Mouse (Mus musculus): ENCODE data around the gene Ugt1a5. TPM values are rescaled to one million over a fixed set of nuclear protein-coding genes. Genes with fewer than 3 reads are reported as not detected.
"Not testable (repeated sequence)": the region's sequence is repeated elsewhere in the genome, so short reads cannot be mapped to it uniquely, and the experiment has no call there.

The Ugt1a5 gene
- total RNA-seq, 2 experiments from 2014 or later: 0.84 to 4.3 TPM

DNA sequence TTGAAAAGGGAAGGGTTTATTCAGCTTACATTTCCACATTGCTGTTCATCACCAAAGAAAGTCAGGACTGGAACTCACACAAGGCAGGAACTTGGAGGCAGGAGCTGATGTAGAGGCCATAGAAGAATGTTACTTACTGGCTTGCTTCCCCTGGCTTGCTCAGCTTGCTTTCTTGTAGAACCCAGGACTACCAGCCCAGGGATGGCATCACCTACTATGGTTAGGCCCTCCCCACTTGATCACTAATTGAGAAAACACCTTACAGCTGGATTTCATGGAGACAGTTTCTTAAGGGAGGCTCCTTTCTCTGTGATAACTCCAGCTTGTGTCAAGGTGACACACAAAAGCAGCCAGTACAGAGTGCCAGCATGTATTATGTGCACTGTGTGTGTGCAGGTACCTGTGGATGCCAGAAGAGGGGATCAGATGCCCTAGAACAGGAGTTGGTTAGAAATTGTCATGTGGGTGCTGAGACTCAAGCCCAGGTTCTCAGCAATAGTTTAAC is 57.3 kb downstream of the Ugt1a5 start:
- ATAC-seq (ENCODE audit: poor library complexity, severe bottlenecking): not testable (repeated sequence)

DNA sequence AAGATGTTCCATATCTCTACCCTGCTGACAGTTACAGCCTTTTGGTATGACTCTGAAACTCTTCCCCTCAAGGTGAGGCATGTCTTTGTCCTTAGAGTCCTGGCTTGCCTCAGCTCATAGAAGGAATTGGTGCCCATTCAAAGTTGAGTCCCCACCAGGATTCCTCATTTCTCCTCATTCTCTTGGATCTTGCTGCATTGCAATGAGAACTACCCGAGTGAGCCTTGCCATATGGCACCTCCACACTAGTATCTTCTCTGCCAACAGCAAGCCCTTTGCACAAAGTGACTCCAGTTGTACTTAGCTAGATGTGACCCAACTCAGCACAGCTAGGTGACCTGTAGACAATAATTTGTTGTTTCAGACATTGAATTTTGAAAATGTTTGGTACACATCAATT is 57.8 kb downstream of the Ugt1a5 start:
- ATAC-seq (ENCODE audit: poor library complexity, severe bottlenecking): no peak

DNA sequence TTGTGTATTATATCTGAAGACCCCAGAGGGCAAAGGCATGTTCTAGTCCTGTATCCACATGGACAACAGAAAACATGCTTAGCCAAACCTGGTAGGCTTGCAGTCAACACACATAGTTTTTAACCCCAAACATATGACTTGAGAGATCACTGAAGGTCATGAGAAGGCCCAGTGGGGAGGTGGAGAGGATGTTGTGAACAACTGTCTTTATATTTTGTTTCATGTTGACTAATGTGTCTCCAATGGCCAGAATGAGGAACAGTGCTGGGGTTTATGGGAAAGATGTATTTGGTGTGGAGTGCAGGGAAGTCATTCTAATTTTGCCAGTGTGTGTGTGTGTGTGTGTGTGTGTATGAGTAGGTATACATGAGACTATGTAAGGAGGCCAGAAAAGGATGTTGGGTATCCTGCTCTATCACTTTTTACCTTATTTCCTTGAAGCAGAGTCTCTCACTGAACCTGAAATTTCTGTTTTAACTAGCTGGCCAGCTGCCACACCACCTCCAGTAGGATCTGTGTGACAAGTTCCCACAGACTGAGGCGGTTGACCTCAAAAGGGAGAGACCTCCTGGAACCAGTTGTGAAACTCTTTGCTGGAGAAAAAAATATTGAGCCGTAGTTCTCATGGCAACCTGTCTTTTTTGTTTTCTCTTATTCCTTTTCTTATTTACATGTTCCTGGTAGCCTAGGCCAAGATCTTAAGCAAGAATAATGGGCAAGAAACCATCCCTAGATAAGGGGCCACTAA is 58.4 kb downstream of the Ugt1a5 start:
- no peak for ATAC-seq (ENCODE audit: poor library complexity, severe bottlenecking)

DNA sequence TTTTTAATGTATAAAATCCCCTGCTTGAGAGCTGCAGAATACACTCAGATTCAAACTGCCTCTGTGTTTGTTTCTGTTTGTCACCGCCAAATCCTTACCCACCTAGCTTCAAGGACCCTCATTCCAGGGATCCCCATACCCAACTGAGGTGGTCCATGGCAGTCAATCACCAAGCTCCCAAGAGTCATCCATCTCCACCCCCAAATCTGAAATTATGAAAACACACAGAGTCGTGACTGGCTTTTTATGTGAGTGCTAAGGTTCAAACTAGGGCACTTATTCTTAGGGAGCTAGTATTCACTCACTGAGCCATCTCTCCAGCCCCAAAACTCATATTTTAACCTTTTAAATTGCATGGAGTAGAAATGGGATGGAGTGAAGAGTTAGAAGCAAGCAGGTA is 59.5 kb downstream of the Ugt1a5 start:
- ATAC-seq (ENCODE audit: poor library complexity, severe bottlenecking): not testable (repeated sequence)

DNA sequence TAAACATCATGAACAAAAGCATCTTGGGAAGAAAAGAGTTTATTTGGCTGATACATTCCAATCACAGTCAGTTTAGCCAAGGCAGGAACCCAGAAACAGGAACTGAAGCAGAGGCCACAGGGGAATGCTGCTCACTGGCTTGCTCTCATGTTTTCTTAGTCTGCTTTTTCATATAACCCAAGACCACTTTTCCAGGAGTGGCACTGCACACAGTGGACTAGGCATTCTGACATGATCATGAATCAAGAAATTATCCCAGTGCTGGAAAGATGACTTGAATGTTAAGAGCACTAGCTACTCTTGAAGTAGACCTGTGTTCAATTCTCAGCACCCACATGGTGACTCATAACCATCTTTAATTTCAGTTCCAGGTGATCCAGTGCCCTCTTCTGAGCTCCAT is 59.9 kb downstream of the Ugt1a5 start:
- ATAC-seq (ENCODE audit: poor library complexity, severe bottlenecking): no peak

DNA sequence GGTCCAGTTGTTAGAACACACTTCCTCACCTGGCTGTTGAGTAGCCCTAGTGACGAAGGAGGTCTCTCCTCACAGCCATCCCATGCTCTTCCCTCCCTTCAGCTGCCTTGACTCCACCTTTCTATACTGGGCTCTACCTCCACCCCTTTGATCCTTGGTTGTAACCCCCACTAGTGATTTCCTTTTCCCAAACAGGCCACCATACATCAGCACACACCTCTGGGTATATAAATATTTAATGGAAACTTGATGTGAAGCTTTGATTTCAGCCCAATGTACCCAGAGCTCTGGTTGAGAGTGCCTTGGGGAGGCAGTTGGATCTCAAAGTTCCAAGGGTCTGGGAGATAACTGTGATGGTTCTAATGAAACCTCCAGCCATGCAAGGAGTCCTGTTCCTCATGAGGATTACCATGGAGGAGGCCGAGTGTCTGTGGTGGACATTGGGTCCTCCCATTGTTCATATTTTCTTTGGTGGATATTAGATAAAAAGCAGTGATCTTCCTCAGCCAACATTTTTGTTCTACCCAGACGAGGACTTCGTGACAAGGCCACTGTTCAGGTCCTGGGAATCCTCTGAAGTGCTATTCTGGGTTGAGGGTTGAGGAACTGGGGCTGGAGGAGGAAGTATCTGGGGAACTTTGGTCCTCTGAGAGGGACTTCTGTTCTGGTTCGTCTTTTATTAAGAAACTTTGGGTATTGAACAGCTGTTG is 61.0 kb downstream of the Ugt1a5 start, which contains the start of gene Mroh2a:
Mroh2a (plus strand) TSS at position 317 of the 710 bp plus-strand sequence.
- ATAC-seq (ENCODE audit: poor library complexity, severe bottlenecking): peak; percentile 65

DNA sequence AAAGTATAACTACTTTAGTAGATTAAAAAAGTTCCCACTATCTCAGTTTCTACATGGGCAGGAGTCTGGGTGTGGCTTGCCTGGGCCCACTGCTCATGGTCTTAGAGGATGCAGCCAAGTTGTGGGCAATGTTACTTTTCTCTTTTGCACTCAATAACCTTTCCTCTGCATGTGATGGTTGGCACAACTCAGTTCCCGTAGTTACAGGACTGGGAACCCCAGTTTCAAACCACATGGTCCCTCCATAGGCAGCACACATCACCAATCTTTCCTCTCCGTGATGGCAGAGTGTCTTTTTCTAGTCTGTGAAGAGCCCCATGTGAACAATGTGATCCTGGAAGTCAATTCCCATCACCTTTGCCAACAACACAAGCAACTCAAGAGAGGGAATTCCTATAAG is 61.7 kb downstream of the Ugt1a5 start:
- peak; percentile 36 for ATAC-seq (ENCODE audit: poor library complexity, severe bottlenecking)

DNA sequence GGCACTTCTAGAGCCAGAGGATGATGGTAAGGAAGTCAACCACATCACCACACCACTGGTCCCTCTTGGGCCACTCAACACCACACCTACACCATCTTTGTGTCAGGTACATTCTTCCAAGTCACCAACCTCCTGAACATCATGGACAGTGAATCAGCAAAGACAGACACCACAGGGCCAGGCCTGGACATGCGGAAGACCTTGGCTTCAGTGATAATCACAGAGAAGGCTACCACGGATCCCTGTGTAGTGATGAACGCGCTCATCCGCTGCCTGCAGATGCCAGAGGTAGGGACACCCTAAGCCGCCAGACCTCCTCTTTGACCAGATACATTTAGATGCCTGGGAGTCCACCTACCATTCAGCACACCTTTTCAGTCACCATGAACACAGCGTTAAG is 62.3 kb downstream of the Ugt1a5 start:
- ATAC-seq (ENCODE audit: poor library complexity, severe bottlenecking): no peak

DNA sequence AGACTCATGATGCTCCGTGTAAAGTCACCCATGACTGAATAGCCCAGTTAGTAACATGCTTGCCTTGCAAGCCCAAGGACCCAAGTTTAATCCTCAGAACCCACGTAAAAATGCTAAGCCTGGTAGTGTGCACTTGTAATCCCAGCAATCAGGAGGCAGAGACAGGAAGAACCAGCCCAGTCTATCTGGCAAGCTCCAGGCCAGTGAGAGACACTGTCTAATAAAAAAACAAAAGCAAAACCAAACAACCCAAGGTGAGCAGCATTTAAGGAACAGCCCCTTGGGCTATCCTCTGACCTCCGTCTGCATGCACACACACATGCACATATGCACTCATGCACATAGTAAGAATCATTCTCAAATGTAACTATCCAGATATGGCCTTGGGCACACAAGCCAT is 63.8 kb downstream of the Ugt1a5 start:
- no peak for ATAC-seq (ENCODE audit: poor library complexity, severe bottlenecking)

DNA sequence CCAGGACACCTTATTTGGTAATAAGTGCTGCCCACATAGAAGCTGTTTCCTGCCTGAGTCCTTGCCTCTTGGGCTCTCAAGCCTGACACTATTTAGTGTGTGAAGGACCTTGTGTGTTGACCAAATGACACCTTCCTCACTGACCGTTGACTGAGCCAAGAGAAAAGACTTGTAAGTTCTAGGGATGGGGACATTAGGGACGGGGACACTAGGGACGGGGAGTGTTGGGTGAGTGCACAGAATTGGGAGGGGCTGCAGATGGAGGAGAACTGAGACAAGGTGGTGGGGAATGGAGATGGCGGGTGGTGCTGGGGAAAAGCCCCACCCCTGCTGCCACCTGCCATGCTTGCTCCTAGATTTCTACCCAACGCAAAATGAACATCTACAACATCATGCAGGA is 64.2 kb downstream of the Ugt1a5 start:
- no peak for ATAC-seq (ENCODE audit: poor library complexity, severe bottlenecking)

DNA sequence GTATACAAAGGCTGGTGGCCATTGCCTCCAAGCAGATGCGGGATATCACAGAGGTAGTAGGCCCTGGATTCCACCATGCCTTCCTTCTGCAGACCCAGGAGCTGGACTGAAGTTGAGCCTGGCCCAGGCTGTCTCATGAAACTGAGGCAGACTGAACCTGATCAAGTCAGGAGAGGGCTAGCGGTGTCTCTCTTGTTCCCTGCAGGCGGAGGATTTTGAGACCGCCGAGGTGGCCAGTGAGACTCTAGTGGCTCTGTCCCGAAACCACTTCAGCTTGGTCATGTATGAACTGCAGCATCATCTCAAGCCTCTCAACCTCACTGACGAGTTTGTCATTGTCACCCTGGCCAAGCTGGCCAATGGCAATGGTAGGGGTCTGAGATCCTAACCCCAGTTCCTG is 64.6 kb downstream of the Ugt1a5 start:
- no peak for ATAC-seq (ENCODE audit: poor library complexity, severe bottlenecking)

DNA sequence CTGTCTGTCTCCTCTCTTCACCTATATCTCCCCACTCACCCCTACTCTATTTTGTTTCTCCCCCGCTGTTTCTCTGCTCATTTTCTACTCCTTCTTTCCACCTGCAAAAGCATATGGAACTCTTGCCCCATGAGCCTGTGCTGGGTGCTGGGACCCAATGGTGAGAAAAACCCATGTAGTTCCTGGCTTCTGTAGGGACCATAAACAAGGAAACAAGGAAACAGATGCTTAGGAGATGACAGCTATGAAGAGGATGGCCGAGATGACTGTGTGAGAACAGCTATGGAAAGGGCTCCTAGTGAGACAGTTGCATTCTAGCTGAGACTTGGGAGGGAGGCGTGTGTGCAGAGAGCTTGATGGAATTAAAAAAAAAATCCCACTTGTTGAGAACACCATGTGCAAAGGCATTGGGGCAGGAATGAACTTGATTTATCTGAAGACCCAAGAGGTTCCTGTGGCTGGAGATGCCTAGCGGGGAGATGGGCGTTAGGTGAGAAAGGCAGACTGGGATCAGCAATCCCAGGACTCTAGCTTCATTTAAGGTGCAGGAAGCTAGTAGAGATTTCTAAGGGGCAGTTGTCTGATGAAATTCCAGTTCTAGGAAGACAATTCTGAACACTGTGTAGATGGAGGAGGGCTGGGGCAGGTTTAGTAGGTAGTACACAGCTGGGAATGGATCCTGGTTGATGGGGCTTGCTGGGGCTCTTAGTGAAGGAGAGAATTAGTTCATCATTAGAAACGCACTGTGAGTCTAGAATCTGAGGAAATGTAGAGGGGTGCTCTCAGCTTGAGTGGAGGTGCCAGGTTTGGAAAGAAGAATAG is 65.4 kb downstream of the Ugt1a5 start:
- ATAC-seq (ENCODE audit: poor library complexity, severe bottlenecking): no peak

DNA sequence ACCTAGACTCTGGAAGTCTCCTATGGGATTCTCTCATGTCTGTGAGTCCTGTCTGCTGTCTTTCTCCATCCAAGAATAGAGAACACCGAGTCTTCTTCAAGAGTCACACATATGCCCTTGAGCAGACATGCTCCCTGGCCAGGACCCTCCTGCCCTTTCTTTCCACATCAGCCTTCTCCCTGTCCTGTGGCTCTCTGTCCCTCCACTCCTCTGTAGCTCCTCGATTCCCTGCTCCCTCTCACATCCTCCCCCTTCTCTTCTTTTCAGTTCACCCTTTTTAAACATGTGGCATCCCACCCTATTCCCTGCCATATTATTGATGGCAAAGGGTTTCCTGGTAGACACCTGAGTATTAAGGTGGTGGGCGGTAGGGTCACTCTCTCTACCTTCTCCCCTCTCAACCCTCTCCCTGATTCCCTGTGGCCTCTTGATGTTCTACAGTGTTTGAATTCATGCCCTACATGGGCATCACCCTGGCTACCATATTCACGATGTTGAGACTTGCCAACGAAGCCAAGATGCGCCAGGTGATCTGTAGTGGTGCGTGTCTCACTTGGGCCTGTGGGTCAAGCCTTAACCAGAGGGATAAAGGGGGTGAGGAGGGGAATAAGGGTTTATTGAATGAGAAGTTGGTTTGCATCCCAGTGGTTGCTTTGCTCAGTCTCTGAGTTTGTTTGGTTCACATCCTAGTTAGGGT is 66.1 kb downstream of the Ugt1a5 start:
- ATAC-seq (ENCODE audit: poor library complexity, severe bottlenecking): no peak

DNA sequence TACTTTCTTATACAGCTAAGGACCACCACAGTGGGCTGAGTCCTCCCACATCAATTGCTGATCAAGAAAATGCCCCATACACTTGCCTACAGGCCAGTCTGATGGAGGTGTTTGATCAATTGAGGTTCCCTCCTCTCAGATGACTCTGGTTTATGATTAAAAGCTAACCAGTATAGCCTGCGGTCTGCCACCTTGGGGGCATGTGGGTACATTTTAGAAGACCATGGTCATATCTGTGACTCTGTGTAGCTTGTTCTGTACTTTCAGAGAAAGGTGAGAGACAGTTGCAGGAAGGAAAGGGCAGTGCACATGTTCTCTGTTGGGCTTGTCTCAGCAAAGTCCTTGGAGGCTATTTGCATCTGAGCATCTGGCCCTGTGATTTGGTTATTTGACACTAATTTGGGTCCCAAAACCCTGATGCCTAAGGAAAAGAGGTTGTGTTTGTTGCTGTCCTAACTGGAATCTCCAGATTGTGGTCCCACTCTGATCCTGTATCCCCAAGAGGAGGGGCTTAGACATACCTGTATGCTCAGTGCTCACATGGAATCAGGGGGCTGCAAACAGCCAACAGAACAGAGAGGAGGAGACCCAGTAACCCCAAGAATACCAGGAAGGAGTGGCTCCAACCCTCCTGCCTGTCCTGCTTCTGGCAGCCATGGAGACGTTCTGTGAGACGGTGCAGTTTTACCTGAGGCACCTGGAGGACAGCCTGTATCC is 67.0 kb downstream of the Ugt1a5 start:
- no peak for ATAC-seq (ENCODE audit: poor library complexity, severe bottlenecking)

DNA sequence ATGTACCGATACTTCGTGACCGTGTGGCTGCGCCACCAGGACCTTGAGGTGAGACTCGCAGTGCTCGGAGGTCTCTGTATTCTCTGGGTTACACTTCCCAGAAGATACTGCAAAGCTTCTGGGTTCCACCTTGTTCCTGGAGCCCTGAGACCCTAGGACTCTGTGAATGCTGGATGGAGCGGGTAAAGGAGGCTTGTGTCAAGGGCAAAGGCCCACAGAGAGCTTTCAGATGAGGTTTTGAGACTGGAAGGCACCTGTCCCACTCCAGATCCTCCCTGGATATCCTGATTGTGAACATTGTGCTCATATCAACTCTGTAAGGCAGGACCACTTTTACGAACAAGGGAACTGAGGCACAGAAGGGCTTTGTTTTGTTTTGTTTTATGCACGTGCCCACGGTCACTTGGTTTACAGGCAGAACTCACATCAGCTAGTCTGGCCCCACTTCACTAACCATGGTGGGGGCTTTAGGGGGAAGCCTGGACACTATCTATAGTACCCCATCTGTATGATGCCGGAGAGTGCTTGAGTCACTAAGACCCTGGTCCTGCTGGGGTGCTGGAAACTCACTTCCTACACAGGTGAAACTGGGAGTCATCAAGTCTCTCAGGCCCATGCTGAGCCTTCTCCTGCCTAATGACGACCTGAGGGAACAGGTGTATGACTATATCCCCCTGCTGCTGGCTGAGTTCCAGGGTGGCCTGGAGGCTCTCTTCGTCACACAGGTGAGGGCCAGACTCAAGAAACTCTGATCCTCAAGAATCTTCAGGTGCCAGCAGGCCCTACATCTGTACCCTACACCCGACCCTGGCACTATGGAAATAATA is 67.8 kb downstream of the Ugt1a5 start:
- no peak for ATAC-seq (ENCODE audit: poor library complexity, severe bottlenecking)

DNA sequence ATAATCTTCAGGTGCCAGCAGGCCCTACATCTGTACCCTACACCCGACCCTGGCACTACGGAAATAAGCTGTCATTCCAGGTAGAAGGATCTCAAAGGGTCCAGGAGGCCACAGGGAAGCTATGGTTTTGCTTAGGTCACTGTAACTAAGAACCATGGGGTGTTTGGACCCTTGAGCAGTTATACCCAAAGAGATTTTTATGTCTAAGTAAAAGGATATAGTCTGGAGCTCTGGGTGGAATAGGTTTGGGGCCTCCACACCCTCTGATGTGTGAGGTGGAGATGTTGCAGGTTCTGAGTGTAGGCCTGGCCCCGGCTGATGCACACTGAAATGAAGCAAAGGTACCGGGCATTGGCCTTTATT is 68.4 kb downstream of the Ugt1a5 start:
- ATAC-seq (ENCODE audit: poor library complexity, severe bottlenecking): no peak

DNA sequence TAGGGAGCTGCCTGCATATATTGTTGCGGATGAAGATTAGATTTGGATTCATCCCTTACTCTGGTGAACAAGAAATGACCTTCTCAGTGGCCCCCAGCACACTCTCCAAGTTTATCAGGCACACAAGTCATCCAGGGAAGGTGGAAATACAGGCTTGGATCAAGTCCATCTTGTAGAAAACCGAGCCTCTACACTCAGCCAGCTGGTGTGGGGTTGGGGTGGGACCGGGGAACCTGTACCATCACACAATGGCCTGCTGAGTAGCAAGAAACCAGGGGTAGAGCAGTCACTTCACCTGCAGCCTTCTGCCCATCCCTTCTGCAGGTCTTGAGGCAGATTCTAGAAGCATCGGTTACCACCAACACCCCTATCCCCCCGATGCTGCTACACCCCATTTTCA is 68.8 kb downstream of the Ugt1a5 start:
- no peak for ATAC-seq (ENCODE audit: poor library complexity, severe bottlenecking)

DNA sequence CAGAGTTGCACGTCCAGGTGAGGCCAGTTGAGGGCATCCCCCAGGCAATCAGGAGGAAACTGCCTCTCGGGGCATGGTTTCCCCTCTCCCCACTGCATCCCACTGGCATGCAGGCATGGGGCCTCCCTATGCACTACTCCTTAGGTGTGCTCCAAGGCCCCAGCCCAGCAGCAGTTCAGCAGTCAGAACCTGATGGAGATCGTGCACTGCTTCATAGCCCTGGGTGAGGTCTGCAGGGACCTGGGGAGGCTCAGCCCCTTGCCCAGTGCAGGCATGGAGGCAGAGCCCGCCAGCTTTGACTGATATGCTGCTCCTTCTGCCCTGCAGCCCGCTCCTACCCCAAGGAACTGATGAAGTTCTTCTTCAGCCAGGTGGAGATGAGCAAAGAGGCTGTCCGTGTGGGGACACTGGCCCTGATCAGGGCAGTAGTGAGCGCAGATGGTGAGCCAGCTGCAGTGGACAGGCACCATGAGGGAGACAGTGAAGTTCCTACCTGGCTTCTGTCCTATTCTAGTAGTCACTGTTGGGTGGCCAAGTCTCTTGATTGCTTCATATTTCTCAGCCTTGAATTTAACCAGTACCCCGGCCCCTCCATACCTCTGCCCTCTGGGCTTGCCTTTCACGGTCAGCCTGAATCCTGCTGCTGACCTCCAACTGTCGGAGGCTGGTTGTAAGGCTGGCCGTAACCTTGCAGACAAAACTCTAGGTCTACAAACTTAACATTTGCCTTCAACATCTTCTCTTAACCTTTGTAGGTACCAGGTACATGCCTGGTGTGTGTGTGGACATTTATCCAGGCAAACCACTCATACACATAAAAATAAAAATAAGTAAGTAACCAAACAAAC is 69.5 kb downstream of the Ugt1a5 start:
- no peak for ATAC-seq (ENCODE audit: poor library complexity, severe bottlenecking)

Measured in megakaryocyte, adult 5-6 weeks (primary cell).